Mouse (Mus musculus) testis, adult 2 months (tissue): Measurements from ENCODE around the gene Cdc42bpg.

Experiments
- CTCF ChIP-seq: fragments of 200-500 bp; IDR thresholded peaks from 2 replicates; pipeline ENCODE4 v1.5.1; 2012; ENCODE audit warnings: low read depth, mild to moderate bottlenecking, inconsistent platforms, low read length, moderate library complexity; ENCODE audit not compliant: control insufficient read depth, insufficient read depth, insufficient replicate concordance
- POLR2A ChIP-seq: fragments of 200-500 bp; IDR thresholded peaks from 2 replicates; pipeline ENCODE4 v1.6.1; 2012; ENCODE audit warnings: low read depth, mild to moderate bottlenecking, inconsistent platforms, low read length, moderate library complexity; ENCODE audit not compliant: control insufficient read depth

- peak; percentile 91; the same call in 1 of the 2 replicates for TF ChIP-seq CTCF
- no peak for TF ChIP-seq POLR2A
Observed at GRCm38 (mm10) chr19:6268170-6268528, 38.1 kb upstream of the Cdc42bpg start.
